Comparison of ENCODE assay signal across 8 mouse cellular contexts in genomic region chr14:45350931-45351859, GRCm38 (mm10). TPM values are rescaled to one million over a fixed set of nuclear protein-coding genes. Genes with fewer than 3 reads are reported as not detected.
DNase-seq lines count a peak whose midpoint lies in the region; ATAC-seq and TF ChIP-seq lines count a peak whose summit lies in the region.

Gene Styx, plus strand, starts transcription at chr14:45351093.

- no peak for TF ChIP-seq EP300 in heart, adult 2 months (IDR thresholded peaks at IDR 0.05; ENCODE audit: insufficient read depth, low read depth, low read length)

- peak within 1 kb of the TSS; percentile 65 for H3K4me2 ChIP-seq in embryonic facial prominence, embryonic 13.5 days
- peak within 1 kb of the TSS; percentile 70 for H3K4me2 ChIP-seq in limb, embryonic 13.5 days (replicated peaks)
- H3K4me2 ChIP-seq in midbrain, embryonic 16.5 days (ENCODE audit: low read length) = peak within 1 kb of the TSS; percentile 76

- H3K79me2 ChIP-seq in heart, adult 2 months (replicated peaks; ENCODE audit: control insufficient read depth, insufficient read depth, low read length) = no peaks in the 10 kb centered on the region; the same call in 1 of the 2 replicates

- under 1% methylated on average over 80 of the region's 93 CpGs for WGBS in embryonic facial prominence, embryonic 13.5 days
- WGBS in heart, adult 2 months = under 1% methylated on average over 71 of the region's 93 CpGs
- 0% methylated on average over 72 of the region's 93 CpGs for WGBS in limb, embryonic 13.5 days
- under 1% methylated on average over 63 of the region's 93 CpGs for WGBS in midbrain, embryonic 16.5 days

- DNase-seq in 3134 (ENCODE audit: extremely low read depth, insufficient read length, low spot score) = peak; percentile 94
- peak; percentile 98 to 99 for DNase-seq in adrenal gland, postnatal 36 days
- peak; percentile 98 to 99 for DNase-seq in heart, adult 2 months
- DNase-seq in kidney, adult 8-10 months = peak; percentile 93 to 96
- peak; percentile 95 to 96 for DNase-seq in spleen, postnatal 10 days (ENCODE audit: low spot score in 2 of 2)

- H3K9ac ChIP-seq in embryonic facial prominence, embryonic 13.5 days = peak within 1 kb of the TSS; percentile 82
- peak within 1 kb of the TSS; percentile 84 for H3K9ac ChIP-seq in heart, adult 2 months (ENCODE audit: low read depth, low read length)
- H3K9ac ChIP-seq in limb, embryonic 13.5 days = peak within 1 kb of the TSS; percentile 80
- peak within 1 kb of the TSS; percentile 79 for H3K9ac ChIP-seq in midbrain, embryonic 16.5 days (ENCODE audit: low read depth, low read length)

- H3K36me3 ChIP-seq in embryonic facial prominence, embryonic 13.5 days = peaks cover 20% of the 10 kb centered on the region
- peaks cover 2% of the 10 kb centered on the region; the same call in 1 of the 2 replicates for H3K36me3 ChIP-seq in heart, adult 2 months (ENCODE audit: control insufficient read depth, insufficient read depth, low read length)
- peaks cover 20% of the 10 kb centered on the region for H3K36me3 ChIP-seq in limb, embryonic 13.5 days
- peaks cover 12% of the 10 kb centered on the region for H3K36me3 ChIP-seq in midbrain, embryonic 16.5 days (ENCODE audit: control insufficient read depth, insufficient read depth, low read length)

- TF ChIP-seq POLR2A in heart, adult 2 months (IDR thresholded peaks at IDR 0.05; ENCODE audit: insufficient read depth, low read depth, low read length) = peak; percentile 55

- H3K9me3 ChIP-seq in embryonic facial prominence, embryonic 13.5 days = no peaks in the 10 kb centered on the region
- H3K9me3 ChIP-seq in limb, embryonic 13.5 days = no peaks in the 10 kb centered on the region
- no peaks in the 10 kb centered on the region for H3K9me3 ChIP-seq in midbrain, embryonic 16.5 days (replicated peaks; ENCODE audit: control insufficient read depth, low read length, poor library complexity, severe bottlenecking)

- H3K4me3 ChIP-seq in embryonic facial prominence, embryonic 13.5 days = peak within 1 kb of the TSS; percentile 78
- peak within 1 kb of the TSS; percentile 92 for H3K4me3 ChIP-seq in heart, adult 2 months
- H3K4me3 ChIP-seq in limb, embryonic 13.5 days = peak within 1 kb of the TSS; percentile 81
- H3K4me3 ChIP-seq in midbrain, embryonic 16.5 days (ENCODE audit: low read depth, low read length) = peak within 1 kb of the TSS; percentile 86

- peak; percentile 99 for ATAC-seq in embryonic facial prominence, embryonic 13.5 days (ENCODE audit: insufficient number of reproducible peaks, insufficient read depth, low FRiP score, low TSS enrichment, low read depth)
- ATAC-seq in limb, embryonic 13.5 days (ENCODE audit: low FRiP score, low read depth) = peak; percentile 98
- peak; percentile 99 for ATAC-seq in midbrain, embryonic 16.5 days

- peaks cover 17% of the 10 kb centered on the region for H3K4me1 ChIP-seq in embryonic facial prominence, embryonic 13.5 days
- H3K4me1 ChIP-seq in heart, adult 2 months (ENCODE audit: control insufficient read depth, insufficient read depth, low read length) = peaks cover 2% of the 10 kb centered on the region; the same call in 1 of the 2 replicates
- peaks cover 19% of the 10 kb centered on the region for H3K4me1 ChIP-seq in limb, embryonic 13.5 days
- H3K4me1 ChIP-seq in midbrain, embryonic 16.5 days (ENCODE audit: control insufficient read depth, insufficient read depth, low read length) = peaks cover 16% of the 10 kb centered on the region

- no peaks in the 10 kb centered on the region for H3K27me3 ChIP-seq in embryonic facial prominence, embryonic 13.5 days
- H3K27me3 ChIP-seq in heart, adult 2 months (ENCODE audit: control insufficient read depth, insufficient read depth, low read length) = no peaks in the 10 kb centered on the region
- H3K27me3 ChIP-seq in limb, embryonic 13.5 days = no peaks in the 10 kb centered on the region
- no peaks in the 10 kb centered on the region for H3K27me3 ChIP-seq in midbrain, embryonic 16.5 days (ENCODE audit: control insufficient read depth, insufficient read depth, low read depth, low read length)

- peak within 1 kb of the TSS; percentile 81 for H3K27ac ChIP-seq in embryonic facial prominence, embryonic 13.5 days
- H3K27ac ChIP-seq in heart, adult 2 months = peak within 1 kb of the TSS; percentile 79
- peak within 1 kb of the TSS; percentile 69; the same call in 1 of the 2 replicates for H3K27ac ChIP-seq in limb, embryonic 13.5 days
- H3K27ac ChIP-seq in midbrain, embryonic 16.5 days (ENCODE audit: low read length) = peak within 1 kb of the TSS; percentile 68

- intact Hi-C loops in heart, adult 2 months (cut with DNase I) = loop anchor here (1.0 kb wide), 1 partner anchor 21 kb away; no protein-coding TSS in a partner anchor

- TF ChIP-seq CTCF in heart, adult 2 months (IDR thresholded peaks at IDR 0.05) = 0 out of 2 replicates have a peak, but pooled peaks have one; percentile 14

RNA-seq across cellular contexts. Expression of gene Styx, which starts in this region (rescaled TPM):
- 10 to 100 TPM; 25.2 to 29.8 TPM for total RNA-seq in adrenal gland, postnatal 36 days (2021)
- polyA plus RNA-seq in embryonic facial prominence, embryonic 13.5 days (2015; fragmentation: Nextera tagmentation; extraction: Ambion mirVana) = 82.1 and 84.1 TPM in 2 replicates
- total RNA-seq in heart, adult 2 months (2021) = 10 to 100 TPM; 26.3 to 33.4 TPM
- polyA plus RNA-seq in heart, adult 2 months (2012; rRNA removed) = 3.8 and 7.6 TPM in 2 replicates
- 79.4 and 81.0 TPM in 2 replicates for polyA plus RNA-seq in limb, embryonic 13.5 days (2015; fragmentation: Nextera tagmentation; extraction: Ambion mirVana)
- polyA plus RNA-seq in midbrain, embryonic 16.5 days (2015; fragmentation: Nextera tagmentation; extraction: Ambion mirVana) = 62.9 and 64.0 TPM in 2 replicates

Comparison
In these comparisons a context has a peak if more than half of its experiments do, and no peak if none do; other contexts are left out.
1. Peak in every context shown above with its lines: DNase-seq, ATAC-seq, H3K4me3 ChIP-seq and H3K27ac ChIP-seq.